Mouse (Mus musculus) regulatory T cell (primary cell): ENCODE results near the gene Lgals7.
"Not testable (repeated sequence)": the region's sequence is repeated elsewhere in the genome, so short reads cannot be mapped to it uniquely, and the experiment has no call there.

Experiments
- in situ Hi-C: fragments of 300-600 bp; cut with MboI, MseI; formaldehyde crosslinking; loops from one replicate; pipeline ENCODE4 v1.15.1; 2025; ENCODE audit warnings: high pct_unique_total_duplicates

The Lgals7 gene

DNA sequence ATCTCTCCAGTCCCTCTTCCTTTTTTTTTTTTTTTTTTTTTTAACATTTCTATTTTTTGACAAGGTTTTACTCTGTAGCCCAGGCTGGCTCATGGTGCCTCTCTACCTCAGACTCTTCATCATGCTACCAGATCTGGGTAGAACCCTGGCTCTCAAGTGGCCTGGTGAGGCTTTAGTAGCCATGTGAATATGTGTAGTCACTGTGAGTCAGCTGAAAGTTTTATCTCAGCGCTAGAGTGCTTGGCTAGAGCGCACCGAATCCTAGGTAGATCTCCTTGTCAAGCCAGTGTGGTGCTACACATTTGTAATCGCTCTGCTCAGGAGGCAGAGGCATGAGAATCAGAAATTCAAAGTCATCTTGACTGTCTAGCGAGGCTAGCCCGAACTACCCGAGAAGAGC, 13.5 kb downstream of the Lgals7 start:
- in situ Hi-C loops, result no loop called here

GRCm38 (mm10) chr7:28877856-28878255, 14.2 kb downstream of the Lgals7 start:
- in situ Hi-C loops, result no loop called here

DNA sequence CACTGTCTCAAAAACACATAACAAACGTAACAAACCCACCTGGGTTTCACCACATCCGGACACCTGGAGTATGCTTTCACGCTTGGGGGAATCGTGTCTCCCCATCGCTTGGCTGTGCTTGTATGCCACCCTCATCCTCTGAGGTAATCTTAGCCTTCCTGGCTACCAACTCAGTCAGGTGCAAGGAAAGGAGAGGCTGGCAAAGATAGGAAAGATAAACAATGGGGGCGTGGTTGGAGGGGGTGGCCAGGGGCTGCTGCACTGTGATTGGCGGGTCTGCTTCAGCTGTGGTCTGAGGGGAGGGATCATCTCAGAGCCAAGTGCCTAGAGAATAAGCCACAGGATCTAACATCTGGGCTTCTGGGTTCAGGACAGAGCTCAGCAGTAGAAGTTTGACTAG, 16.0 kb downstream of the Lgals7 start:
- in situ Hi-C loops, result no loop called here

- in situ Hi-C loops, result no loop called here
Measured at GRCm38 (mm10) chr7:28880554-28880953, 16.9 kb downstream of the Lgals7 start.

DNA sequence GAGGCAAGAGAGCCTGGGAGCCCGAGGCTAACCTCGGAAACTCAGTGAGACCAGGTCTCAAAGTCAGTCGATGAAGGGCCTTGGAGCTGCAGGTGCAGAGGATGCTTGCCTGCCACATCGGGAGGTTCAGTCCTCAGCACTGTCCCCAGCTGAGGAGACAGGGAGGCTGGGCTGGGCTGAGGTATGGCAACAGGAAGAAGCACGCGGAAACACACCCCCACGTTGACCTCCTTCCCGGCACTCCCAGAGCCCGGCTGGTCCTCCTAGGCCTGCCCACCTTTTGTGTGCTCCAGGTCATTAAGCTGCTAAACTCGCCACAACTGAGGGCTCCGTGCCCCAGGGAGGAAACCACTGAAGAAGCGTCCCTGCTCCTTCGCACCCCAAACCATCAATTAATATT, 17.5 kb downstream of the Lgals7 start, which contains the start of gene Capn12:
Gene Capn12, plus strand, starts transcription at position 224 of the 400 bp plus-strand sequence.
- in situ Hi-C loops, result no loop called here

DNA sequence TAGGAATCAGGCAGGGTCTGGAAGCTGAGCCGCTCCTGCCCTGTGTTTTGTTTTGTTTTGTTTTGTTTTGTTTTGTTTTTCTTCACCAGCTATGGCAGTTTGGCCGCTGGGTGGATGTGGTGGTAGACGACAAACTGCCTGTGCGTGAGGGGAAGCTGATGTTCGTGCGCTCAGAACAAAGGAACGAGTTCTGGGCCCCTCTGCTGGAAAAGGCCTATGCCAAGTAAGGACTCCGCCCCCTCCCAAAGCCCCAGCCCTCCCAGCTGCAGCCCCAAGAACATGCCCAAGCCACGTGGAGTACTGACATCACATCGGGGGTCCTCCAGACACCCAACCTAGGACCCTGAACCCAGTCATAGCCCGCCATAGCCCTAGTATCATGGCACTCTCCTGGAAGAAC, 19.4 kb downstream of the Lgals7 start:
- in situ Hi-C loops, result no loop called here

- in situ Hi-C loops, result not testable (repeated sequence)
Measured at GRCm38 (mm10) chr7:28883704-28884103, 20.1 kb downstream of the Lgals7 start.

GRCm38 (mm10) chr7:28886486-28886885, 22.8 kb downstream of the Lgals7 start:
- in situ Hi-C loops, result no loop called here

DNA sequence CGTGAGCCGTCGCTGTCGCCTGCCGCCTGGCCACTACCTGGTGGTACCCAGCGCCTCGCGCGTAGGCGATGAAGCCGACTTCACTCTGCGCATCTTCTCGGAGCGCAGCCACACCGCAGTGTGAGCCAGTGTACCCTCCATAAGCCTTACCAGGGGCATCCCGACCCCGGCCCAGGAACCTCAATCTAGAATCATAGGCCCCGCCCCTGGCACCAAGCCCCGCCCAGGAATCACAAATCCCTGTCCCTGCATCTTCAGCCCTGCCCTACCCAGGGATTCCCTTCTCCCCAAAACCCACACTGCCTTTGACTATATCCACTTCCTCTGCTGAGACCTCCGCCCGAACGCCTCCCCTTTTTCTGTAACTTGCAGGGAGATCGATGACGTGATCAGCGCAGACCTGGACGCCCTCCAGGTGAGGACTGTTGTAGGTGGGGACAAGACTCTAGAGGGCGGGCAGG, 25.1 kb downstream of the Lgals7 start:
- in situ Hi-C loops, result no loop called here

DNA sequence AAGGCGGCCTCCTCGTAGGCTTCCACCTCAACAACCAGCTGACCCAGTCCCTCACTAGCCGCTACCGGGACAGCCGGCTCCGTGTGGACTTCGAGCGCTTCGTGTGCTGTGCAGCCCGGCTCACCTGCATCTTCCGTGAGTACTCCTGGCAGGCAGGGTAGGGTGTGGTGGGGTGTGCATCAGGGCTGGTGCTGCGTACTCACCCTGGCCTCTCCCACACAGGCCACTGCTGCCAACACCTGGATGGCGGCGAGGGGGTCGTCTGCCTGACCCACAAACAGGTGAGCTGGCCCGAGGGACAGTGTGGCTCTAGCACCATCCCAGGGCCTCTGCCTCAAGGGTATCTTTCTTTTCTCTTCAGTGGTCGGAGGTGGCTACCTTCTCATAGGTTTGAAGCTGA, 28.9 kb downstream of the Lgals7 start:
- in situ Hi-C loops, result no loop called here

DNA sequence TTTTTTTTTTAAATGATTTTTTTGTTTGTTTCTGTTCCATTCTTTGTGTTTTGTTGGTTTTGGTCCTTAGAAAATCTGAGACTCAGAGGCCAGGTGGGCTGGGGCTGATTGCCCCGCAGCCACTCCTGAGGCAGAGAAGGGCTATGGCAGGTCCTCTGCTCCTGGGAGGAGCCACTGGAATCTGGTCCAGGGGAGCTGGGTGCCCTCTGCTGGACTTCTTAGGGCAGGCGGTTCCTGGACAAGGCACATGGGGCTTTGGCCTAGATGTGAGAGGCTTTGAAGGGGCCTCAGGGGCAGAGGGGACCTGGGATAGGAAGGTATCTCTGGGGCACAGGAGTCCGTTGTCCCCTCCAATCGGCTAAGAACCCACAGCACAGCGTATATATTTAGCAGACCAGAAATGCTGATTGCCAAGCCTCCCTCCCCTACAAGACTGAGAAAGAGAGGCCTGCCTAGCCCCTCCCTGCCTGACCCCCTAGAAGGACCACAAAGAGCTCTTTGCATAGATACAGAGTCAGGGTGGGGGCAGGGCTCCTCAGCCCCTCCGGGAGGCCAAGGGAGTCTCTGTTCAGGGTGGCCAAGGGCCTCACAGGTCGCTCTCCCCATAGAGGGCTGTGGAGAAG, 30.1 kb downstream of the Lgals7 start:
- in situ Hi-C loops, result no loop called here

GRCm38 (mm10) chr7:28894942-28895341, 31.3 kb downstream of the Lgals7 start:
- in situ Hi-C loops, result no loop called here

DNA sequence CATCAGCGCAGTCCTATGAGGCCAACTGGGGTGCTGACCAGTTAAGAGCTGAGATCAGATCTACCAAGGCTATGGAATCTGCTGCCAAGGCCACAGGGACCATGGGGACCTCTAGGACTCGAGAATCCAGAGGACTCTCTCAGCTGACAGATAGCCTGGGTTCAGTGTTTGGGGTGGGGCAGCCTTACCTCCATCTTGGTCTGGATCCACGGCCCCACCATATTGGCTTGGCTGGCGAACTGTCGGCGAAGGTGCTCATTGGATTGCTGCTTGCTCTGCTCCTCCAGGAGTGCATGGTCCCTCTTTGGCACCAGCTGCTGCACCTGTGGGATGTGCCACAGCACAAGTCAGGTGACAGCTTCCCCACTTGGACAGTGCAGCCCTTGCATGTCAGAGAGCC, 34.0 kb downstream of the Lgals7 start:
- in situ Hi-C loops, result no loop called here

DNA sequence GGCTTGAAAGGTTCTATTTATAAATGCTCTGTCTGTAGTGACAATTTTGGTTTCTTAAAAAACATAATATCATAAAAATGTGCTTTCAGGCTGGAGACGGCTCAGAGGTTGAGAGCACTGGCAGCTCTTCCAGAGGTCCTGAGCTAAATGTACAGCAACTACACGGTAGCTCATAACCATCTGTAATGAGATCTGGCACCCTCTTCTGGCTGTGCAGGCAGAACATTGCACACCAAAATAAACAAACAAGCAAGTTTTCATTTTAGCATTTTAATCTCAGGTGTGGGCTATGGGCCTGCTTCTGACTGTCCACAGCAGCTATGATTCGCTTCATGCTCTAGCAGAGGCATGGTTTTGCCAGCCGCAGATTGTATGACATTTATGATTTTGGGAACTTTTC, 36.3 kb downstream of the Lgals7 start:
- in situ Hi-C loops, result no loop called here

DNA sequence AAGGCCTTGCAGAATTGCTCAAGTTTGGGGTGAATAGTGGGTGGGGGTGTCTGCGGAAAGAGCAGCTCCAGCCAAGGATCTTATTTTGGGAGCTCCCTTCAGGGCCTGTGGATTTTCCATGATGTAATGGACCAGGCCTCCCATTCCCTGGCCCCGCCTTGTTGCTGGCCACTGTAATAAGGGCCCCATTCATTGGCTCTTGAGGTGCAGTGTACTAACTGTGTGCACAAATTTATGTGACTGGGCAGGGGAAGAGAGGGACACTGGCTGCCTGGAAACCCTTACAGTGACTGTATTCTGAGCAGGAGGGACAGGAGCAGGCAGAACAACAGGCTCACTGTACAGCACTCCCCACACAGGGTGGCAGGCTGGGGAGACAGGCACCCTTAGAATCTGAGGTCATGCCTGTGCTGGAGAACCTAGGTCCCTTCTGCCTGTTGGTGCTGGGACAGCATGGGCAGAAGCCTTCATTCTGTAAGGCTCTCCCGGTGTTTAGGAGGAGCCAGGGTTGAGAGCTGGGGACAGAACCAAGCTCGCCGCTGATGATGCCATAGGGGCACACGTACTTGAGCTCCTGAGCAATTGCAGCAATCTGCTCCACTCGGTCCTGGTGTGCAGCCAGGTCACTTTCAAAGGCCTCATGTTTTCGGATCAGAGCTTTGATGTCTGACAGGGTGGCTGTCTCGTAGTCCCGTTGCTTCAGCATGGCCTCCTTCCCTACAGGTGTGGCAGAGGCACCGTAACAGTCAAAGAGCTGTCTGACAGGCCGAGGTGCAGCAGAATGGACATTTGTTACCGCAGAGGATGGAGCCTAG, 37.9 kb downstream of the Lgals7 start:
- in situ Hi-C loops, result no loop called here

DNA sequence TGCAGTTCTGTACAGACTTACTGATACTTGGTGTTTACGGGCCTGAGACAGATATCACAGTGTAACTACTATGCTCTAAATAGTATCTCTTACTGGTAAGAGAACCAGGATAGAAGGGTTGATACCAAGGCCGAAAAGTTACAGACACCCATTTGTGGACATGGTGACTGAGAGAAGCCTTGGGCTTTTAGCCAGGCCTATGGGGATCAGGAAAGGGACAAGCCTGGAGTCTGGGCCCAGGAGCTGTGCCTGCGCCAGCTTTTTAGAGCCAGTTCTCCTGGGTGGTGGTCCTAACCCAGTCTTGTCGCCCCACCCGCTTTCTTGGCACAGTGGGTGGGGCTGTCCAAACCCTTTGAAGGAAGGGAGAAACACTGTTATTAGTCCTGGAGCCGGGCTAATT, 38.5 kb downstream of the Lgals7 start:
- in situ Hi-C loops, result no loop called here

DNA sequence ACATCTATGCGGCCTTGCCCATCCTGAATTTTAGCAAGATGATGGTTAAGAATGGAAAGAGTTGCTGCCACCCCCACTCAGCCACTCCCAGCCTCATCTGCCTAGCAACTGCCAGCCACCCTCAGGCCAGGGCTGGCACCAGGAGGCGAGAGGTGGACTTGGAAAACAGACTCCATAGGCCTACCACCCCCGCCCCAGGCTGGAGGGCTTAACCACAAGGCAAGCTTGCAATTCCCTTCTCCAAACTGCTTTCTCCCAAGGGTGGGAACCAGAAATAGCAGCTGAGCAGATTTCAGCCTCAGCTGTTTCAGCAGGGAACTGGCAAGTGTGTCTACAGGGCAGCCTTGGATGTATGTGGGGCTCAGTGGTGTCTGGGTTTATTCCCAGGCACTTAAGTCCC, 39.2 kb downstream of the Lgals7 start:
- in situ Hi-C loops, result no loop called here

- in situ Hi-C loops, result no loop called here
Measured at GRCm38 (mm10) chr7:28903778-28904177, 40.1 kb downstream of the Lgals7 start.

DNA sequence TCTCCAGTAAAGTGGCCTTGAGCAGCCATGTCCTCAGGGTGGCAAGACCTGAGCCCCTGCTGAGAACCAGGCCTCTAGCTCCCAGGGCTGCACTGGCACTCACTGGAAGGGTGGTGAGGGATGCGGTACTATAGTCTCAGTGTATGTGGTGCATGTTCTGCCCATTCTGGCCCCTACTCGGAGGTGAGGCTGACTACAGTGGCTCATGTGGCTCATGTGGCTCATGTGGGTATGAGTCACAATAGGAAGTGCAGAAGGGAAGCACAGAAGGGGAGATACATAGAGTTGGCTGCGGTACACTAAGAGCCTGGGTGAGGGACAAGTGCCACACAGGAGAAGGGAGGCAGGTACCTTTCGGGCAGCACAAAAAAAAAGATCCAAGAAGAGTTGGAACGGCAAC, 43.5 kb downstream of the Lgals7 start:
- in situ Hi-C loops, result no loop called here

DNA sequence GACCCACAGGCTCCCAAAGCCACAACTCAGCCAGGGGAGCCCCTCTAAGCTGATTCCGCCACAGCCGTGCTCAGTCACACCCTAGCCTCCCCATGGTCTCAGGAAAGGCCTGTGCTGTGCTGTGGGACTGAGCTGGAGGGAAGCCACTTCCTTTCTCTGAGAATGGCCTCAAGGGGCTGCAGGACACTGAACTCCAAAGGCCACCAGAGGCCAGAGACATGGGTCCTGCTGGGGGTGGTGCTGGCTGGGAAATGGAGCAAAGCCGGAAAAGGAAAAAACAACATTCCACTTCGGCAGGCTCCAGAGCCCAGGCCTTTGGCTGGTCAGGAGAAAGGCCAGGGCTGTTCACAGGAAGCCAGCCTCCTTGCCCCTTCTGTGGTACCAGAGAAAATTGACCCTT, 48.0 kb downstream of the Lgals7 start:
- in situ Hi-C loops, result loop anchor here (10.0 kb wide), 1 partner anchor 1463 kb away; no protein-coding TSS in a partner anchor

DNA sequence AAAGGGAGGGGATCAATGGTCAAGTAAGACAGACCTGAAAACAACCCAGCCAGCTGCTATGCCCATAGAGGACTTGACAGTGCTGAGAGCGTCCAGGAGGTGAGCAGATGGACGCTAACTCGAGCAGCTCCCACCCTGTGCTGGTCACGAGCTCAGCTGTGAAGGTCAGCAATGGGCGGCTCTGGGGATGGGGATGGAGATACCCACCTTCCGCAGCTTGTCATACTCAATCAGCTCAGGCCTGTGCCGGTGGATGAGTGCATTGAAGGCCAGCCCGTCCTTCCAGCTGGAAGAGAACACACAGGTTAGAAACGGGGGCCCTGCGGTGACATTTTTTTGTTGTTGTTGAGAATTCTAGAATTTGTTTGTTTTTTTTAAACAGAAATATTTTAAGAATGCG, 49.5 kb downstream of the Lgals7 start:
- in situ Hi-C loops, result loop anchor here (10.0 kb wide), 1 partner anchor 1462 kb away; no protein-coding TSS in a partner anchor
